Mouse (Mus musculus): ENCODE results near the gene Gm17019.
"Not testable (repeated sequence)": the region's sequence is repeated elsewhere in the genome, so short reads cannot be mapped to it uniquely, and the experiment has no call there.

DNA sequence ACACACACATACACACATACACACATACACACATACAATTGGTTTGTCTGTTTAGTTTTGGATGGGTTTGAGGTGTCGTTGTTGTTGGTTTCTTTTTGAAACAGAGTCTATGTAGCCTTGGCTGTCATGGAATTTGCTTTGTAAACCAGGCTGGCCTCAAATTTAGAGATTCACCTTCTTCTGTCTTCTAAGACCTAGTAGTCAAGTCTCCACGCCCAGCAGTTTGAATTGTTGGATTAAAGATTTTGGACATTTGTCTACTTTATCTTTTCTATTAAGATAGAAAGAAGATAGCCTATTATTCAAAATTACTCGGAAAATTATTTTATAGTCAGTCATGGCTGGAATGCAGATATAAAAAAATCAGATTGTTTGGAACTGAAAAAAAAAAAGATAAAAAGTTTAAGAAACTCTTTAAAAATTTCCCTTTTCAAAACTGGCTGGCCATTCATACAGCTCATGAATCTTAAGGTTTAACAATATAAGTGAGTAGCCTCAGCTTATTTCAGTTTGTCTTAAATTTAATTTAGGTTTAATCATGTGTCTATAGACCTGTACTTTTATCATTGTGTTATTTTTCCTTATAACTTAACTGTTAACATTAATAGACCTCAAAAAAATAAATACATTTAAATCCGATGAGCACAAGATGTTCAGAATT, 20.3 kb upstream of the Gm17019 start:
- TF ChIP-seq POLR2A (IDR thresholded peaks at IDR 0.05; ENCODE audit: low read depth, low read length); CTCF (IDR thresholded peaks at IDR 0.05; ENCODE audit: borderline replicate concordance, insufficient read depth, low read length): not testable (repeated sequence)

Measured in embryonic fibroblast, embryonic 13.5 days (primary cell).